Mouse (Mus musculus): ENCODE measurements at regions not wholly inside any gene's neighbourhood (a gene's known extent, or its start where the extent isn't known, plus 50 kb on each side); places are given as distances from the start of the nearest gene placed in this dataset.

DNA sequence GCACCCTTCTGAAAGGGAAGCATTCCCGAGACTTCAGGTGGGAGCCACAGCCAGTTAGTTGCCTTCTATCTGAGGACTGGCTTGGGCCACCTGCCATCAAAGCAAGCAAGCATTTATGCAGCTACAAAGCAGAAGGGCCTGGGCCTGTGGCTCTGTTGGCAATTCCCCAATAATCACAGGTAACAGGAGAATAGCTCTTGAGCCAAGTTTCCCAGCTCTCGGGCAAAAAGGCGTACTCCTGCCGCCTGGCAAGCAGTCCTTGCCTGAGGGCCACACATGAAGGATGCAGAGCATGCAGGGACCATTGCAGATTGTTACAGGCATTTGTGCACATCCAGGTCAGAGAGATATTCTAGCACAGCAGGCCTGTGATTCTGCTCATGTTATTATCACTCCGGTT is 53.2 kb upstream of the Unc5a start:
- DNase-seq (ENCODE audit: low read depth) = no peak
